ENCODE assay signal across 13 mouse cellular contexts in the genomic region with DNA sequence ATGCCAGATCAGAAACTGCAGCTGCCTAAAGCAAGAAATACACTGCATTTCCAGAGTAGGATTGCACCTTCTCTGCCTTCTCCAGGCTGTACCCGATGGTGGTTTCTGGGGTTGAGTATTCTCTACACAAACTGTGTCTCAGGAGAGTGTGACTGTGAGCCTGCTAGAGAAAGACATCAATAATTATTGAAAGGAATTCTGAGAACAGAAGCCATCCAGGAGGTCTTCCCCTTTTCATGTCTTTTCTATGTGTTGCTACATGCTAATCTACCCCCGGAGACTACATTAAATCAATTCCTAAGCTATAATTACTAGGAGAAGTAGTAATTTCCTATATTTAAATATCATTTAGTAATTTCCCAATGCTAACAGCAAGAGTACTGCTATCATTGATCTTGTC.
"Had no signal": no experiment of that assay in that cellular context is flagged by ENCODE, and none has a peak within 500 bp of the region (broad histone marks: within the 10 kb centered on the region; RNA-seq: fewer than 3 reads in every experiment).

No protein-coding gene starts in this region.

- H3K36me3 ChIP-seq: midbrain, embryonic 13.5 days; midbrain, embryonic 15.5 days; neural tube, embryonic 12.5 days had no signal

- H3K9me3 ChIP-seq: megakaryocyte, embryonic 14.5 days; midbrain, embryonic 13.5 days; midbrain, embryonic 15.5 days; neural tube, embryonic 12.5 days had no signal

- H3K4me1 ChIP-seq: megakaryocyte, embryonic 14.5 days; midbrain, embryonic 13.5 days; midbrain, embryonic 15.5 days; neural tube, embryonic 12.5 days had no signal

- DNase-seq: lung, adult 18-20 months; lung, embryonic 14.5 days; lung, postnatal 10 days; right cerebral cortex, postnatal 14 days; thymus, adult 18-20 months; thymus, postnatal 14 days; thymus, postnatal 36 days had no signal

- H3K9ac ChIP-seq: lung, embryonic 14.5 days; midbrain, embryonic 13.5 days; midbrain, embryonic 15.5 days; neural tube, embryonic 12.5 days had no signal

- H3K4me2 ChIP-seq: lung, embryonic 14.5 days; midbrain, embryonic 11.5 days; midbrain, embryonic 13.5 days; midbrain, embryonic 15.5 days; neural tube, embryonic 12.5 days had no signal

- ATAC-seq: midbrain, embryonic 13.5 days; midbrain, embryonic 15.5 days had no signal

- H3K4me3 ChIP-seq: megakaryocyte, embryonic 14.5 days; midbrain, embryonic 13.5 days; midbrain, embryonic 15.5 days; neural tube, embryonic 12.5 days had no signal

- H3K27me3 ChIP-seq: megakaryocyte, embryonic 14.5 days; midbrain, embryonic 13.5 days; midbrain, embryonic 15.5 days; neural tube, embryonic 12.5 days had no signal

- H3K27ac ChIP-seq: macrophage; midbrain, embryonic 13.5 days; midbrain, embryonic 15.5 days; neural tube, embryonic 12.5 days had no signal
